Mouse (Mus musculus) cerebral cortex, adult 2 months (tissue): ENCODE data around the gene Gm3411.

Experiments
- WGBS: fragments of 180-500 bp; shearing (Covaris S2); methylation state at CpG from one replicate; pipeline ENCODE4 v1.1.7; 2018; 5-methylcytosine and 5-hydroxymethylcytosine counted together

The Gm3411 gene

GRCm38 (mm10) chr14:6286931-6287715 lies at the start of gene Gm3411:
Gm3411 (minus strand) TSS chr14:6287250.
- WGBS: 3% methylated on average over 56 of the region's 57 CpGs

GRCm38 (mm10) chr14:6304743-6305142 lies 17.7 kb upstream of the Gm3411 start, which contains the start of gene Gm21103:
Gm21103 (minus strand) TSS chr14:6304843.
- WGBS: 86% methylated on average over 2 of the region's 2 CpGs

GRCm38 (mm10) chr14:6219192-6219591 lies 67.9 kb downstream of the Gm3411 start, which contains the start of gene Gm21560:
Gm21560 (minus strand) TSS chr14:6219292.
- 70% methylated on average over 2 of the region's 2 CpGs for WGBS
